Mouse (Mus musculus) forebrain, embryonic 13.5 days (tissue): ENCODE measurements around the gene Macf1. TPM values are rescaled to one million over a fixed set of nuclear protein-coding genes. Genes with fewer than 3 reads are reported as not detected.

Source experiments
- ATAC-seq: fragments of 200-750 bp; cut with Nextera tagmentation; 2 replicates; pipeline ENCODE4 v1.8.0; 2017
- H3K27ac ChIP-seq: fragments of 300-500 bp; sonication (generic); 2 replicates; pipeline ENCODE4 v1.5.1; 2015; ENCODE audit warnings: inconsistent platforms, mild to moderate bottlenecking, moderate library complexity
- H3K27me3 ChIP-seq: fragments of 300-500 bp; sonication (generic); 2 replicates; pipeline ENCODE4 v1.6.1; 2015; ENCODE audit warnings: mild to moderate bottlenecking, inconsistent platforms
- H3K36me3 ChIP-seq: fragments of 300-500 bp; sonication (generic); 2 replicates; pipeline ENCODE4 v1.6.1; 2015; ENCODE audit warnings: mild to moderate bottlenecking, inconsistent platforms; ENCODE audit not compliant: poor library complexity, severe bottlenecking
- H3K4me1 ChIP-seq: fragments of 300-500 bp; sonication (generic); 2 replicates; pipeline ENCODE4 v1.6.1; 2015; ENCODE audit warnings: inconsistent platforms
- H3K4me2 ChIP-seq: fragments of 300-500 bp; sonication (generic); 2 replicates; pipeline ENCODE4 v1.6.1; 2015; ENCODE audit warnings: inconsistent platforms, mild to moderate bottlenecking, moderate library complexity
- H3K4me3 ChIP-seq: fragments of 300-500 bp; sonication (generic); 2 replicates; pipeline ENCODE4 v1.5.1; 2015; ENCODE audit warnings: mild to moderate bottlenecking, inconsistent platforms
- H3K9ac ChIP-seq: fragments of 300-500 bp; sonication (generic); 2 replicates; pipeline ENCODE4 v1.6.1; 2015; ENCODE audit warnings: mild to moderate bottlenecking, inconsistent platforms
- H3K9me3 ChIP-seq: fragments of 300-500 bp; sonication (generic); replicated peaks from 2 replicates; pipeline ENCODE4 v1.6.1; 2016; ENCODE audit warnings: inconsistent platforms
- WGBS: fragments of 180-500 bp; shearing (Covaris S2); methylation state at CpG from one replicate; pipeline ENCODE4 v1.1.7; 2015; 5-methylcytosine and 5-hydroxymethylcytosine counted together
- polyA plus RNA-seq: library from polyadenylated mRNA; unstranded; fragments of >200 nt; fragmentation: Nextera tagmentation; extraction: Ambion mirVana; gene quantifications from 2 replicates; pipeline ENCODE4 v1.2.1, GENCODE M21; 2015

The Macf1 gene
- polyA plus RNA-seq, 1 experiment from 2014 or later: 62.6 TPM

DNA sequence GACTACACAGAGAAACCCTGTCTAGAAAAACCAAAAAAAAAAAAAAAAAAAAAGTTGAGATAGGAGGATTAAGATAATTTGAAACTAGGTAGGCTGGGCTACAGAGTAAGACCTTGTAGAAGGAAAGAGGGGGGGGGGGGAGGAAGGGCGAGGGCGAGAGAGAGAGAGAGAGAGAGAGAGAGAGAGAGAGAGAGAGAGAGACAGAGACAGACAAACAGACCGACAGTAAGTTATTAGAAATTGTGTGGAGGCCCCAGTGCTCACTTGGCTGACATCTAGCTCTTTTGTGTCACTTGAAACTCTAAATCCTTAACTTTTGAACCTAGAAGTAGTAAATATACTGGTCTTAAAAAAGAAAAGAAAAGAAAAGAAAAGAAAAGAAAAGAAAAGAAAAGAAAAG, 266.7 kb downstream of the Macf1 start:
- Histone ChIP-seq H3K36me3 (no peaks in the 10 kb centered on the region), H3K9ac (no peak overlapping the region), H3K4me1 (peaks cover 4% of the 10 kb centered on the region), H3K9me3 (no peaks in the 10 kb centered on the region), H3K27ac (no peak overlapping the region), H3K27me3 (no peaks in the 10 kb centered on the region), H3K4me2 (no peak overlapping the region), H3K4me3 (no peak overlapping the region)
- 86% methylated on average over 1 of the region's 3 CpGs for WGBS
- no peak for ATAC-seq

DNA sequence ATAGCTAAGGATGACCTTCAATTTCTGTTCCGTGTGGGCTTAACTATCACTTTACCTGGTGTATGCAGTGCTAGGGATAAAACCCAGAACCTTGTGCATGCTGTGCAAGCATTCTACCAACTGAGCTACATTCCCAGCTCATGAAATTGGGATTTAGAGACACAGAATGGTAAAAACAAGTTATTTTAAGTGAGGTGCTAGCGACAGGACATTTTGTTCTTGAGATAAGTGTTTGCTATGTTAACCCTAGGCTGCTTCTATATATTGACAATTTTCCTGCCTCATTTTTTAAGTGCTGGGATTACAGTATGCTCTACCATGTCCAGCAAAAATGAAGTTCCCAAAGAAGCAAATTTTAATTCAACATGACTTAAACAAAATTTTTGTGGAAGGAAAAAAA, 267.3 kb downstream of the Macf1 start:
- no peaks in the 10 kb centered on the region for H3K27me3 ChIP-seq
- H3K9me3 ChIP-seq: no peaks in the 10 kb centered on the region
- no peak overlapping the region for H3K27ac ChIP-seq
- H3K4me1 ChIP-seq: peaks cover 6% of the 10 kb centered on the region
- 90% methylated on average over 2 of the region's 2 CpGs for WGBS
- no peak overlapping the region for H3K4me3 ChIP-seq
- no peaks in the 10 kb centered on the region for H3K36me3 ChIP-seq
- H3K9ac ChIP-seq: no peak overlapping the region
- ATAC-seq: no peak
- H3K4me2 ChIP-seq: no peak overlapping the region

DNA sequence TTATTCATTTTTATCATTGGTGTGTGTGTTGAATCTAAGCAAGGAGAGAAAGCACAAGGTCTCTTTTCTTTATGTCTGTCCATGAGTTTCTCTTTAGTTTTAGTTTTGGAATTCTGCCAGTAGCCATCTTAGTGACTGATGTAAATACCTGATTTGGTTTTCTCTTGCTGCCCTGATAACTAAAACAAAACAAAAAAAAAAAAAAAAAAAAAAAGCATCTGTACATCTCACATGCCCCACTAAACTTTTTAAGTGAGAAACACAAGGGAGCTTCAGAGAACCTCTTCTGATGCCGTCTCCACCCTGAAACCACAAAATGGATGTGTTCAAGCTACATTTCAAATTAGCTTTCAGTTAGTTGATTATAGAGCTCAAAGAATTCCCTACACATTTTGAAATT, 268.6 kb downstream of the Macf1 start:
- H3K9ac ChIP-seq: no peak overlapping the region
- no peaks in the 10 kb centered on the region for H3K9me3 ChIP-seq
- H3K4me3 ChIP-seq: no peak overlapping the region
- H3K4me1 ChIP-seq: peaks cover 14% of the 10 kb centered on the region
- 94% methylated on average over 1 of the region's 1 CpGs for WGBS
- H3K27me3 ChIP-seq: no peaks in the 10 kb centered on the region
- ATAC-seq: no peak
- H3K27ac ChIP-seq: no peak overlapping the region
- H3K36me3 ChIP-seq: no peaks in the 10 kb centered on the region
- no peak overlapping the region for H3K4me2 ChIP-seq

- no peak overlapping the region for H3K9ac ChIP-seq
- H3K4me1 ChIP-seq: peaks cover 31% of the 10 kb centered on the region
- H3K9me3 ChIP-seq: no peaks in the 10 kb centered on the region
- no peak overlapping the region for H3K27ac ChIP-seq
- H3K27me3 ChIP-seq: no peaks in the 10 kb centered on the region
- 80% methylated on average over 2 of the region's 2 CpGs for WGBS
- H3K4me2 ChIP-seq: no peak overlapping the region
- no peak for ATAC-seq
- H3K4me3 ChIP-seq: no peak overlapping the region
- H3K36me3 ChIP-seq: peaks cover 6% of the 10 kb centered on the region
These were observed 270.3 kb downstream of the Macf1 start for GRCm38 (mm10) chr4:123413876-123414275.

- 61% methylated on average over 2 of the region's 2 CpGs for WGBS
- Histone ChIP-seq H3K4me3 (no peak overlapping the region; the same call in 1 of the 2 replicates), H3K9ac (no peak overlapping the region), H3K27ac (no peak overlapping the region), H3K36me3 (peaks cover 6% of the 10 kb centered on the region), H3K27me3 (no peaks in the 10 kb centered on the region), H3K4me1 (peaks cover 40% of the 10 kb centered on the region), H3K9me3 (no peaks in the 10 kb centered on the region), H3K4me2 (peak overlapping the region; percentile 90; the same call in 1 of the 2 replicates)
- ATAC-seq: no peak
These were observed 271.2 kb downstream of the Macf1 start for GRCm38 (mm10) chr4:123412981-123413380.

DNA sequence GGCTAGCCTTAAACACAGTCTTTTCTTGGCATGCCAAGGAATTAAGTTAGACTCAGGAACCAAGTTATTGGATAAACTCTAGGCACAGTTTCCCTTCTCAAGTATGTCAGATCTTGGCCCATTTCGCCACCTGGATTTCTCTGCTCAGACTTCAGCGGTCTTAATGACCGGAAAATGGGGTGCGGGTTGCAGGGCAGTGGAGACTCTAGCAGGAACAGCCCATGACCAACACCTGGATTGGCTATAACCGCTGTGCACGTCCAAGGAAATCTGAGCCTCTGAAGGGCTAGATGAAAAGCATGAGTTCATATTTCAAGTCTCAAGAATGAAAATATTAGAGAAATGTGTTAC, 271.7 kb downstream of the Macf1 start:
- H3K9me3 ChIP-seq: no peaks in the 10 kb centered on the region
- peak overlapping the region; percentile 77 for H3K4me3 ChIP-seq
- peak overlapping the region; percentile 90 for H3K4me2 ChIP-seq
- ATAC-seq: peak; percentile 4; the same call in 1 of the 2 replicates
- peak overlapping the region; percentile 95 for H3K27ac ChIP-seq
- WGBS: 8% methylated on average over 6 of the region's 6 CpGs
- no peaks in the 10 kb centered on the region for H3K27me3 ChIP-seq
- H3K9ac ChIP-seq: peak overlapping the region; percentile 87
- peaks cover 9% of the 10 kb centered on the region for H3K36me3 ChIP-seq
- H3K4me1 ChIP-seq: peaks cover 45% of the 10 kb centered on the region

GRCm38 (mm10) chr4:123411732-123412527, 272.2 kb downstream of the Macf1 start:
- peaks cover 11% of the 10 kb centered on the region for H3K36me3 ChIP-seq
- H3K27ac ChIP-seq: peak overlapping the region; percentile 95
- H3K9me3 ChIP-seq: no peaks in the 10 kb centered on the region
- ATAC-seq: peak; percentile 94
- under 1% methylated on average over 57 of the region's 69 CpGs for WGBS
- H3K4me1 ChIP-seq: peaks cover 50% of the 10 kb centered on the region
- H3K4me3 ChIP-seq: peak overlapping the region; percentile 77
- peak overlapping the region; percentile 90 for H3K4me2 ChIP-seq
- H3K9ac ChIP-seq: peak overlapping the region; percentile 87
- H3K27me3 ChIP-seq: no peaks in the 10 kb centered on the region

DNA sequence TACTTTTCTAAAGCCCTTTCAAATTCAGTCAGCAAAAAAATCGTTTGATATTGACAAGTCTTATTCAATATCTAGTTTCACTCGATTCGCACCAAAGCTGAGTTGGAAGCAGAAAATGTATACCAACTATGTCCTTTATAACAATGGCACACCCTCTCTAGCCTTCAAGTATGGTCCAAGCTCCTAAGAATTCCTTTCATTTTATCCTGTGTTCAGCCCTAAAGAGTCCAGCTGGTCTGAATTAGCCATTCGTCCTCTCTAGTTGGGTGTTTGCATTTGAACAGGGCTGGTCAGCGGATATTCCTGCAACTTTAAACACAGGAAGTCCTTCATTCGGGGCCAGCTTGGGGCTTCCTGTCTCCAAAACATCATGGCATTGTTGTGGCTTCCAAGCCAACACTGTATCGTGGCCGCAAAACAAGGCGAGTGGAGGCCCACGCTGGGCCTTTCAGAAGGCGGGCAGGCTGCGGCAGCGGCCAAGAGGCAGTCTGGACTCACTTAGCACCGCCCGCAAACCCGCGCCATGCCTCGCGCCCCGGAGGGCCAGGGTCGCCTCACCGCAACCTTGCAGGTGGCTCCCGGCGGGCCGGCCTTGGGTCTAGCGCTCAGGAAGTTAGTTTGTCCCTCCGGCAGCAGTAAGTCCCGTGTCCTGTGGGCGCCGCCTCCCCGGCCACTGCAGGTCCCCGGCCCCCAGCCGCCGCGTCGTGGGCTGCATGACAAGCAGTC, 273.0 kb downstream of the Macf1 start:
- Histone ChIP-seq H3K27me3 (no peaks in the 10 kb centered on the region), H3K36me3 (peaks cover 11% of the 10 kb centered on the region), H3K27ac (peak overlapping the region; percentile 95), H3K9me3 (no peaks in the 10 kb centered on the region), H3K4me1 (peaks cover 57% of the 10 kb centered on the region), H3K4me3 (peak overlapping the region; percentile 77), H3K4me2 (peak overlapping the region; percentile 90), H3K9ac (peak overlapping the region; percentile 87)
- peak; percentile 0; the same call in 1 of the 2 replicates for ATAC-seq
- 1% methylated on average over 36 of the region's 36 CpGs for WGBS

DNA sequence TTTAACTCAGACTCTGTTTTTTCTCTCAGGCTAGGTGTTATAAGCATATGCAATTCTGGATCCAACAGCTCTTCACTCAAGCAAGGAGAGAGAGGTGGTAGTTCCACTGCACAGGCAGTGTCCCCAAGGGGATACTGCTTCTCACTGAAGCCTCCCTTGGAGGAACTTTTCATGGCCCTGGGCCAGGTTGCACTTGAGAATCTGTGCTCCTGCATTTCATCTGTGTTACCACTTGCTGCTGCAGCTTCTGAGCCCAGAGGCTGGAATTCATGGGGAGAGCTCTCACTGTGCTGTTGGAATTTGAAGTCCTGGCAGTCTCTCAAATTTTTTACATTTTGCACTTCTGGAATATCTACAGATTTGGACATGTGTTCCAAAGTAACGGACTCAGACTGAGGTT, 274.4 kb downstream of the Macf1 start:
- H3K4me1 ChIP-seq: peaks cover 71% of the 10 kb centered on the region
- H3K4me3 ChIP-seq: no peak overlapping the region
- ATAC-seq: no peak
- no peaks in the 10 kb centered on the region for H3K27me3 ChIP-seq
- H3K4me2 ChIP-seq: 0 out of 2 replicates have a peak overlapping the region, but pooled peaks have one; percentile 4
- H3K27ac ChIP-seq: no peak overlapping the region
- H3K9me3 ChIP-seq: no peaks in the 10 kb centered on the region
- H3K9ac ChIP-seq: 0 out of 2 replicates have a peak overlapping the region, but pooled peaks have one; percentile 2
- H3K36me3 ChIP-seq: peaks cover 11% of the 10 kb centered on the region
- 90% methylated on average over 1 of the region's 1 CpGs for WGBS

- 93% methylated on average over 3 of the region's 3 CpGs for WGBS
- peaks cover 76% of the 10 kb centered on the region for H3K4me1 ChIP-seq
- H3K36me3 ChIP-seq: peaks cover 11% of the 10 kb centered on the region
- no peak for ATAC-seq
- H3K4me3 ChIP-seq: no peak overlapping the region
- H3K9ac ChIP-seq: 0 out of 2 replicates have a peak overlapping the region, but pooled peaks have one; percentile 2
- H3K27ac ChIP-seq: no peak overlapping the region
- 0 out of 2 replicates have a peak overlapping the region, but pooled peaks have one; percentile 4 for H3K4me2 ChIP-seq
- no peaks in the 10 kb centered on the region for H3K27me3 ChIP-seq
- H3K9me3 ChIP-seq: no peaks in the 10 kb centered on the region
These were observed 275.0 kb downstream of the Macf1 start for GRCm38 (mm10) chr4:123409034-123409692.

DNA sequence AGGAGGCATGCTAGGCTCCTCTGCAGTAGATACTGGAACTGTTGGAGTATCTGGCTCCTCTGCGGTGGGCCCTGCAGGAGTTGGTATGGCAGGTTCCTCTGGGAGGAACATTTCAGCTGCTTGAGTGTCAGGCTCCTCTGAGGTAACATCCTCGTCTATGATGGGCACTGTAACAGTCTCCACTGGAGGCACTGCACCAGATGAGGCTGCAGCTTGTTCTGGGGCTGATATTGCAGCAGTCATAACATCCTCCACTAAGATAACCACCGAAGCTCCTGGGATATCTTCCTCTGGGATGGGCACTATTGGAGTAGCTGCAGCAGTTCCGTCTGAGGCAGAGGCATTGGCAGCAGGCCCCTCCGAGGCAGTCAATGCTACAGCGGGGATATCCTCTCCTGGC, 276.4 kb downstream of the Macf1 start:
- 0 out of 2 replicates have a peak overlapping the region, but pooled peaks have one; percentile 13 for H3K9ac ChIP-seq
- ATAC-seq: no peak

DNA sequence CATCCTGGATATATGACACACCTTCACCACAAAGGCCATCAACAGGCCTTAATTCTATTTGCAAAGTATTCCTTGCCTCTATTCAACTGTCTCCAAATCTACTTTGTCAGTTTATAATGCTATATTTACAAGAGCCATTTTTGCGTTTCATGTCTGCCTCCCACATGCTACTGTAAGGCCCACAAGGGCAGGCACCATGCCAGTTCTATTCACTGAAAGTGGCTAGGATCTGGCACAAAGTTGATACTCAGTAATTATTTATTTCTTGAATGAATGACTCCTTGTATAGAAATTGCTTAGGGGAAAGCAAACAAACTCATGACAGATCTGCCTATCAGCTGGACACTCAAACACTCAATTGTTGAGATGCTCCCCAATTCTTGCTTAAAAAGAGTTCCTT, 280.1 kb downstream of the Macf1 start:
- no peak for ATAC-seq
- Histone ChIP-seq H3K9me3 (no peaks in the 10 kb centered on the region), H3K9ac (no peak overlapping the region), H3K36me3 (peaks cover 23% of the 10 kb centered on the region), H3K4me1 (peaks cover 65% of the 10 kb centered on the region), H3K4me3 (no peak overlapping the region), H3K27me3 (no peaks in the 10 kb centered on the region), H3K27ac (no peak overlapping the region), H3K4me2 (peak overlapping the region; percentile 18; the same call in 1 of the 2 replicates)
- 28% methylated on average over 1 of the region's 1 CpGs for WGBS

More for the DNA sequence above, 276.4 kb downstream of the Macf1 start:
- 0 out of 2 replicates have a peak overlapping the region, but pooled peaks have one; percentile 10 for H3K4me3 ChIP-seq
- H3K9me3 ChIP-seq: no peaks in the 10 kb centered on the region
- no peaks in the 10 kb centered on the region for H3K27me3 ChIP-seq
- H3K4me2 ChIP-seq: peak overlapping the region; percentile 46
- peak overlapping the region; percentile 44 for H3K27ac ChIP-seq
- peaks cover 11% of the 10 kb centered on the region for H3K36me3 ChIP-seq
- peaks cover 88% of the 10 kb centered on the region for H3K4me1 ChIP-seq
- 75% methylated on average over 6 of the region's 6 CpGs for WGBS
